Mouse (Mus musculus): ENCODE measurements around the gene Crybg3.

The Crybg3 gene

DNA sequence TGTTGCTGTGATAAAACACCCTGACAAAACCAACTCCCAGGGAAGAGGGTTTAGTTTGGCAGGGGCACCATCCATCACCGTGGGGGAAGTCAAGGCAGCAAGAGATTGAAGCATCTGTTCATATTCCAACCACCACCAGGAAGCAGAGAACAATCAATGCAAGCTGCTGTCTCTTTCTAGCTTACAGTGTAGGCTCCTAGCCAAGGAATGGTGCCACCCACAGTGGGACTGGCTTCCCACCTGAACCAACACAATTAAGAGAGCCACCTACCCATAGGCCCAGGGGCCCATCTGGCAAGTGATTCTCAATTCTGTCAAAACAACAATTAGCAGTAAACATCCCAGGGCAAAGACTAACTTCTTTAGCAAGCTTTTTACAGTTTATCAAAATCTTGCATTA, 152.6 kb downstream of the Crybg3 start:
- no peak for DNase-seq (ENCODE audit: low spot score)

DNA sequence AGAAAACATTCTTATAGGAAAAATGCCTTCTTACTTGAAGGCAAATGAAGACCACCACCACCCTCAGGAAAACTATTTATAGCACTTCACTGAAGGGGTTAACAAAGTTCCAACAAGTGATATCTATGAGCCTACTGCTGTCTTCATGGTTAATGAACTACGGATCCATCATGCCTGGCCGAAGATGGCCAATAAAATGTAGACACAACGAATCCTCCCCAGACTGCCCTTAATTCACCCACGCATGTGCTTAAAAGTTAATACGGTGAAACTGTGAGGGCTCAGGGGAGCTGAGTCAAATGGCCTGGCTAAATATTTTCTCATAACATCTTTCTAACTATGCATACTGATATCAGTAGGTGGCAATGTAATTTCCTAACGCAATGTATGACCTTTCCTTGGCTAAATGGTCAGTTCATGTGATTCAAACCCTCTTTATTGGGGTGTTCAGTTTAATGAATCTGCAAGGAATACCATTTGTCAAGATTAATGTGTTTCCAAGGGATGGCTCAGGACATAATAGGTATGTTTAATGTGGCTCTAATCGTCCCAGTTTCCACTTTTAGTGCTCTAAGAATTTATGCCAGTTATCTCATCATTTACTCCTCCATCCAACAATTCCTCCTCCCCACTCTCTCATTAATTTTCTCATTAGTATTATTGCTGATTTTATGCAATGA, 155.8 kb downstream of the Crybg3 start:
- DNase-seq (ENCODE audit: low spot score) = no peak
